Mouse (Mus musculus): ENCODE data around the gene Ptrh1. TPM values are rescaled to one million over a fixed set of nuclear protein-coding genes. Genes with fewer than 3 reads are reported as not detected.
A peak's percentile ranks its signal among the peaks of the same experiment; 100 is the strongest.

Gene Ptrh1
- polyA plus RNA-seq, 1 experiment from 2014 or later = 3.4 TPM

GRCm38 (mm10) chr2:32772626-32773279 lies 2.8 kb upstream of the Ptrh1 start:
- no peaks in the 10 kb centered on the region for H3K36me3 ChIP-seq (ENCODE audit: control insufficient read depth, insufficient read depth, low read length)
- no peak overlapping the region for H3K27ac ChIP-seq (ENCODE audit: low read depth, low read length)
- DNase-seq (ENCODE audit: low spot score) = no peak
- peaks cover 4% of the 10 kb centered on the region; the same call in 1 of the 2 replicates for H3K4me1 ChIP-seq (ENCODE audit: control insufficient read depth, insufficient read depth, low read length)
- no peak overlapping the region for H3K4me2 ChIP-seq (ENCODE audit: low read depth)
- H3K9ac ChIP-seq (ENCODE audit: low read length) = no peak overlapping the region
- 85% methylated on average over 8 of the region's 8 CpGs for WGBS
- no peak overlapping the region for H3K4me3 ChIP-seq (ENCODE audit: low read depth, low read length)
- ATAC-seq (ENCODE audit: insufficient read depth, low FRiP score, low TSS enrichment) = no peak
- no peaks in the 10 kb centered on the region for H3K27me3 ChIP-seq (ENCODE audit: control insufficient read depth, insufficient read depth, low read length)
- H3K9me3 ChIP-seq (ENCODE audit: control insufficient read depth, low read length) = no peaks in the 10 kb centered on the region

GRCm38 (mm10) chr2:32776192-32776591 lies 606 bp downstream of the Ptrh1 start:
- H3K4me2 ChIP-seq (ENCODE audit: low read depth) = peak overlapping the region; percentile 79
- H3K4me1 ChIP-seq (ENCODE audit: control insufficient read depth, insufficient read depth, low read length) = peaks cover 4% of the 10 kb centered on the region; the same call in 1 of the 2 replicates
- H3K9ac ChIP-seq (ENCODE audit: low read length) = peak overlapping the region; percentile 47; the same call in 1 of the 2 replicates
- H3K36me3 ChIP-seq (ENCODE audit: control insufficient read depth, insufficient read depth, low read length) = no peaks in the 10 kb centered on the region
- H3K9me3 ChIP-seq (ENCODE audit: control insufficient read depth, low read length) = no peaks in the 10 kb centered on the region
- H3K27me3 ChIP-seq (ENCODE audit: control insufficient read depth, insufficient read depth, low read length) = no peaks in the 10 kb centered on the region
- no peak for ATAC-seq (ENCODE audit: insufficient read depth, low FRiP score, low TSS enrichment)
- peak overlapping the region; percentile 53 for H3K4me3 ChIP-seq (ENCODE audit: low read depth, low read length)
- H3K27ac ChIP-seq (ENCODE audit: low read depth, low read length) = no peak overlapping the region
- no peak for DNase-seq (ENCODE audit: low spot score)
- WGBS = 19% methylated on average over 22 of the region's 22 CpGs

GRCm38 (mm10) chr2:32778081-32778480 lies 2.5 kb downstream of the Ptrh1 start:
- H3K36me3 ChIP-seq (ENCODE audit: control insufficient read depth, insufficient read depth, low read length) = no peaks in the 10 kb centered on the region
- no peak overlapping the region for H3K4me3 ChIP-seq (ENCODE audit: low read depth, low read length)
- peaks cover 4% of the 10 kb centered on the region; the same call in 1 of the 2 replicates for H3K4me1 ChIP-seq (ENCODE audit: control insufficient read depth, insufficient read depth, low read length)
- no peak overlapping the region for H3K4me2 ChIP-seq (ENCODE audit: low read depth)
- H3K27ac ChIP-seq (ENCODE audit: low read depth, low read length) = no peak overlapping the region
- no peak overlapping the region for H3K9ac ChIP-seq (ENCODE audit: low read length)
- WGBS = 89% methylated on average over 6 of the region's 6 CpGs
- DNase-seq (ENCODE audit: low spot score) (no peak), ATAC-seq (ENCODE audit: insufficient read depth, low FRiP score, low TSS enrichment) (no peak)
- H3K27me3 ChIP-seq (ENCODE audit: control insufficient read depth, insufficient read depth, low read length) = no peaks in the 10 kb centered on the region
- no peaks in the 10 kb centered on the region for H3K9me3 ChIP-seq (ENCODE audit: control insufficient read depth, low read length)

GRCm38 (mm10) chr2:32779131-32779530 lies 3.5 kb downstream of the Ptrh1 start:
- Histone ChIP-seq H3K9ac (ENCODE audit: low read length) (no peak overlapping the region), H3K36me3 (ENCODE audit: control insufficient read depth, insufficient read depth, low read length) (no peaks in the 10 kb centered on the region), H3K4me3 (ENCODE audit: low read depth, low read length) (no peak overlapping the region), H3K27me3 (ENCODE audit: control insufficient read depth, insufficient read depth, low read length) (no peaks in the 10 kb centered on the region), H3K4me2 (ENCODE audit: low read depth) (no peak overlapping the region), H3K4me1 (ENCODE audit: control insufficient read depth, insufficient read depth, low read length) (peaks cover 4% of the 10 kb centered on the region; the same call in 1 of the 2 replicates), H3K27ac (ENCODE audit: low read depth, low read length) (no peak overlapping the region), H3K9me3 (ENCODE audit: control insufficient read depth, low read length) (no peaks in the 10 kb centered on the region)
- peak; percentile 63 for DNase-seq (ENCODE audit: low spot score)
- ATAC-seq (ENCODE audit: insufficient read depth, low FRiP score, low TSS enrichment) = no peak
- WGBS = 21% methylated on average over 8 of the region's 8 CpGs

GRCm38 (mm10) chr2:32779714-32780113 lies 4.1 kb downstream of the Ptrh1 start:
- H3K4me2 ChIP-seq (ENCODE audit: low read depth) = no peak overlapping the region
- 93% methylated on average over 6 of the region's 6 CpGs for WGBS

GRCm38 (mm10) chr2:32781710-32782109 lies 6.1 kb downstream of the Ptrh1 start:
- Histone ChIP-seq H3K4me1 (ENCODE audit: control insufficient read depth, insufficient read depth, low read length) (no peaks in the 10 kb centered on the region), H3K27me3 (ENCODE audit: control insufficient read depth, insufficient read depth, low read length) (no peaks in the 10 kb centered on the region), H3K36me3 (ENCODE audit: control insufficient read depth, insufficient read depth, low read length) (no peaks in the 10 kb centered on the region), H3K27ac (ENCODE audit: low read depth, low read length) (no peak overlapping the region), H3K4me3 (ENCODE audit: low read depth, low read length) (no peak overlapping the region), H3K9ac (ENCODE audit: low read length) (no peak overlapping the region), H3K4me2 (ENCODE audit: low read depth) (no peak overlapping the region), H3K9me3 (ENCODE audit: control insufficient read depth, low read length) (no peaks in the 10 kb centered on the region)
- 74% methylated on average over 6 of the region's 6 CpGs for WGBS
- no peak for DNase-seq (ENCODE audit: low spot score)
- no peak for ATAC-seq (ENCODE audit: insufficient read depth, low FRiP score, low TSS enrichment)

More at GRCm38 (mm10) chr2:32779714-32780113, 4.1 kb downstream of the Ptrh1 start:
- Histone ChIP-seq H3K27ac (ENCODE audit: low read depth, low read length) (no peak overlapping the region), H3K9ac (ENCODE audit: low read length) (no peak overlapping the region), H3K4me1 (ENCODE audit: control insufficient read depth, insufficient read depth, low read length) (peaks cover 4% of the 10 kb centered on the region; the same call in 1 of the 2 replicates), H3K36me3 (ENCODE audit: control insufficient read depth, insufficient read depth, low read length) (no peaks in the 10 kb centered on the region), H3K27me3 (ENCODE audit: control insufficient read depth, insufficient read depth, low read length) (no peaks in the 10 kb centered on the region), H3K4me3 (ENCODE audit: low read depth, low read length) (no peak overlapping the region), H3K9me3 (ENCODE audit: control insufficient read depth, low read length) (no peaks in the 10 kb centered on the region)
- ATAC-seq (ENCODE audit: insufficient read depth, low FRiP score, low TSS enrichment) (no peak), DNase-seq (ENCODE audit: low spot score) (no peak)

- Histone ChIP-seq H3K27ac (ENCODE audit: low read depth, low read length) (no peak within 1 kb of the TSS), H3K9ac (ENCODE audit: low read length) (no peak within 1 kb of the TSS), H3K27me3 (ENCODE audit: control insufficient read depth, insufficient read depth, low read length) (no peaks in the 10 kb centered on the region), H3K36me3 (ENCODE audit: control insufficient read depth, insufficient read depth, low read length) (no peaks in the 10 kb centered on the region), H3K9me3 (ENCODE audit: control insufficient read depth, low read length) (no peaks in the 10 kb centered on the region), H3K4me2 (ENCODE audit: low read depth) (no peak within 1 kb of the TSS), H3K4me3 (ENCODE audit: low read depth, low read length) (no peak within 1 kb of the TSS), H3K4me1 (ENCODE audit: control insufficient read depth, insufficient read depth, low read length) (no peaks in the 10 kb centered on the region)
- DNase-seq (ENCODE audit: low spot score) (no peak), ATAC-seq (ENCODE audit: insufficient read depth, low FRiP score, low TSS enrichment) (no peak)
- 73% methylated on average over 4 of the region's 4 CpGs for WGBS
Measured at GRCm38 (mm10) chr2:32784048-32784681, 8.6 kb downstream of the Ptrh1 start, which contains the start of gene Cfap157. Gene Cfap157, minus strand, starts transcription at chr2:32784428.

- Histone ChIP-seq H3K9ac (ENCODE audit: low read length) (no peak overlapping the region), H3K9me3 (ENCODE audit: control insufficient read depth, low read length) (no peaks in the 10 kb centered on the region), H3K4me2 (ENCODE audit: low read depth) (no peak overlapping the region), H3K27ac (ENCODE audit: low read depth, low read length) (no peak overlapping the region), H3K4me1 (ENCODE audit: control insufficient read depth, insufficient read depth, low read length) (no peaks in the 10 kb centered on the region), H3K27me3 (ENCODE audit: control insufficient read depth, insufficient read depth, low read length) (no peaks in the 10 kb centered on the region), H3K4me3 (ENCODE audit: low read depth, low read length) (no peak overlapping the region), H3K36me3 (ENCODE audit: control insufficient read depth, insufficient read depth, low read length) (no peaks in the 10 kb centered on the region)
- DNase-seq (ENCODE audit: low spot score) (no peak), ATAC-seq (ENCODE audit: insufficient read depth, low FRiP score, low TSS enrichment) (no peak)
- 57% methylated on average over 6 of the region's 6 CpGs for WGBS
Measured at GRCm38 (mm10) chr2:32787176-32787575, 11.6 kb downstream of the Ptrh1 start.

- H3K27ac ChIP-seq (ENCODE audit: low read depth, low read length) = no peak overlapping the region
- no peaks in the 10 kb centered on the region for H3K36me3 ChIP-seq (ENCODE audit: control insufficient read depth, insufficient read depth, low read length)
- H3K4me3 ChIP-seq (ENCODE audit: low read depth, low read length) = no peak overlapping the region
- H3K9ac ChIP-seq (ENCODE audit: low read length) = no peak overlapping the region
- no peak for ATAC-seq (ENCODE audit: insufficient read depth, low FRiP score, low TSS enrichment)
- H3K27me3 ChIP-seq (ENCODE audit: control insufficient read depth, insufficient read depth, low read length) = no peaks in the 10 kb centered on the region
- no peaks in the 10 kb centered on the region for H3K4me1 ChIP-seq (ENCODE audit: control insufficient read depth, insufficient read depth, low read length)
- H3K9me3 ChIP-seq (ENCODE audit: control insufficient read depth, low read length) = no peaks in the 10 kb centered on the region
- DNase-seq (ENCODE audit: low spot score) = no peak
- H3K4me2 ChIP-seq (ENCODE audit: low read depth) = no peak overlapping the region
- WGBS = 79% methylated on average over 2 of the region's 2 CpGs
Measured at GRCm38 (mm10) chr2:32788581-32788980, 13.0 kb downstream of the Ptrh1 start.

All from neural tube, embryonic 11.5 days (tissue).